Mouse (Mus musculus): ENCODE data around the gene Ndufa9.

Ndufa9 gene

GRCm38 (mm10) chr6:126848712-126849704, at the start of gene Ndufa9:
Gene Ndufa9, minus strand, starts transcription at chr6:126849136.
- CTCF ChIA-PET, result no interaction called here

- CTCF ChIA-PET, result no interaction called here
Measured at GRCm38 (mm10) chr6:126877118-126877517, 28.2 kb upstream of the Ndufa9 start.

GRCm38 (mm10) chr6:126852881-126853280, 3.9 kb upstream of the Ndufa9 start, which contains the start of gene Akap3:
Gene Akap3, plus strand, starts transcription at chr6:126853098.
- CTCF ChIA-PET, result no interaction called here

- CTCF ChIA-PET, result interaction anchor here (0.6 kb wide), 1 partner anchor 14 kb away, joined by 3 read pairs; no protein-coding TSS in a partner anchor
Measured at GRCm38 (mm10) chr6:126836628-126837027, 12.3 kb downstream of the Ndufa9 start.

DNA sequence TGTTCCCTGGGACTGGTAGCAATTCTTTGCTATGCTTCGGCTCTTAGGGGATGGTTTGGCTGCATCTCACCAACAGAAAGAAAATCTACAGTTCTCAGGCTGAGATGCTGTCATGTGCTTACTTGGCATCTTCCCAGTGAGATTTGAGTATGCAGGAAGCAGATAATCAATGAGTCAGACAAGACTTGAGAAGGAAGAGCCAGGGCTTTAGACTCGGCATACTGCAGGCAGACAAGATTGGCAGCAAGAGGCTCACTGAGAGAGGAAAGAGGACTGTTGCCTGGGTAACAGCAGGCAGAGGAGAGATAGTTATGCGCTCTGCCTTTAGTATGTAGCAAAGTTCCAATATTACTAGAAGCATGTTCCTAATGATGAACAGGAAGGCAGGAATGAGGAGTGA, 25.8 kb downstream of the Ndufa9 start:
- CTCF ChIA-PET, result no interaction called here

- CTCF ChIA-PET, result no interaction called here
Measured at GRCm38 (mm10) chr6:126816338-126816737, 32.6 kb downstream of the Ndufa9 start.

GRCm38 (mm10) chr6:126815206-126815750, 33.7 kb downstream of the Ndufa9 start:
- CTCF ChIA-PET, result no interaction called here

GRCm38 (mm10) chr6:126811481-126811880, 37.5 kb downstream of the Ndufa9 start:
- CTCF ChIA-PET, result no interaction called here

DNA sequence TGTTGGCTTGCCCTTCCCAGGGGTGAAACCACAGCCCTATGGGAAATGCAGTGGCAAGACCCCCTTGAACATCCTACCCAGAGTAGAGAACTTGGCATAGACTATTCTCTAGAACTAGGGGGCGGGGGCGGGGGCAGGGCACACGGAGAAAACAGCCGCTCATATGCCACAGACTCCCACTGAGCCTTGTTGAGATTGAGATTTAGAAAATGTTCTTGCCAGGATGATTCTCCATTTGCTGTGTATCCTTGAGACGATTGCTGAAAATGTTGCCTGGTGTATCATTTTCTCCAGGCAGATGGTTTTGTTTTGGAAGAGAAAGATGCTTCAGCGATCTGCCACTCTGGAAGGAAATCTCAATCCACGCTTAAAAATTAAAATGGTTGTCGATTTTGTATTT, 40.4 kb downstream of the Ndufa9 start:
- CTCF ChIA-PET, result interaction anchor here (0.8 kb wide), 1 partner anchor 17 kb away, joined by 6 read pairs; no protein-coding TSS in a partner anchor

- CTCF ChIA-PET, result interaction anchor here (0.8 kb wide), 1 partner anchor 17 kb away, joined by 6 read pairs; no protein-coding TSS in a partner anchor
Measured at GRCm38 (mm10) chr6:126808134-126808533, 40.8 kb downstream of the Ndufa9 start.

GRCm38 (mm10) chr6:126806783-126807182, 42.2 kb downstream of the Ndufa9 start:
- CTCF ChIA-PET, result no interaction called here

DNA sequence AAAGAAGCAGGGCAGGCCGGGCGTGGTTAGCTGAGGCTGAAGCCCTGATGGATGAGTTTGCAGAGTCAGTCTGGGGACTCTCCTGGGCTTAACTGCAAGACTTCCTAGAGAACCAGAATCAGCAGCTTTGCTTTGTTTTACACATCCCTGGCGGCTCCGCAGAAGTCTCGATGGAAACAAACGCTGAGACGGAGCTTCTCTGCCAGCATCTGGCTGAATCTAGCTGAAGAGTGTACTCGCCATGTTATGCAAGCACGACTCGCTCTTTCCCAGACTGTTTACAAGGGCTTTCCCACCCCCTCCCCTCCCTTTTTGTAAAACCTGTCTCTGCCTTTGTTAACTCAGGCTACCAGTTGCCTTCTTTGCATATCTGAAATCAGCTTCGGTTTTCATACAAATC, 46.0 kb downstream of the Ndufa9 start:
- CTCF ChIA-PET, result no interaction called here

DNA sequence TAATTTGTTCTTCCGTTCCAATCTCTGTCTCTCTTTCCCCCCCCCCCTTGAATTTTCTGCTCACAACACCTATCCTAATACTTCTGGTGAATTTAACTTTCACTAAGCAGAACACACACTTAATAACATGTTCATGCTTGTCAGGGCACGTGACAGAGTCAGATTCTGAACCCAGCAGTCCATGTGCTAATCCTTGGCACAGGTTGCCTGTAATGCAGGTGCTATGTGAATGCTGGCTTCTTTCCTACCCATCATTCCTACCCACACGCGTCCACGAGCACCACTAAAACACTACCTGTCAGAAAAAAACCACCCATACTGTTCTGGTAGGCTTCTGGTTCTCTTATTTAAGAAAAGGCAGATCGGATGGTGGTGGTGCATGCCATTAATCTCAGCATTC, 54.2 kb downstream of the Ndufa9 start:
- CTCF ChIA-PET, result no interaction called here

DNA sequence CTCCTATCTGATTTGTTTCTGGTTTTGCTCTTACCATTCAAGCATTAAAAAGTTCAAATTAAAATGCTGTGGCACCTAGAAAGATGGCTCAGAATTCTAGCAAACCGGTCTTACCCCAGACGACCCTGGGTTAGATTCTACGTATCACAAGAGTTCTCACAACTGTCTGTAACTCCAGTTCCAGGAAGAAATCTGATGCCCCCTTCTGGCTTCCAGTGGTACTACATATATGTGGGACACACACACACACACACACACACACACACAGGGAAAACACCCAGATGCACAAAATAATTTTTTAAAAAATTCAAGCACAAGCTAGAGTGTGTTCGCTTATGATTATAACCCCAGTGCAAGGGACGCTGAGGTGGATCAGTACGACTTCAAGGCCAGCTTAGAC, 55.2 kb downstream of the Ndufa9 start:
- CTCF ChIA-PET, result no interaction called here

- CTCF ChIA-PET, result interaction anchor here (0.7 kb wide), 1 partner anchor 685 kb away, joined by 3 read pairs; no protein-coding TSS in a partner anchor
Measured at GRCm38 (mm10) chr6:126791964-126792363, 57.0 kb downstream of the Ndufa9 start.

DNA sequence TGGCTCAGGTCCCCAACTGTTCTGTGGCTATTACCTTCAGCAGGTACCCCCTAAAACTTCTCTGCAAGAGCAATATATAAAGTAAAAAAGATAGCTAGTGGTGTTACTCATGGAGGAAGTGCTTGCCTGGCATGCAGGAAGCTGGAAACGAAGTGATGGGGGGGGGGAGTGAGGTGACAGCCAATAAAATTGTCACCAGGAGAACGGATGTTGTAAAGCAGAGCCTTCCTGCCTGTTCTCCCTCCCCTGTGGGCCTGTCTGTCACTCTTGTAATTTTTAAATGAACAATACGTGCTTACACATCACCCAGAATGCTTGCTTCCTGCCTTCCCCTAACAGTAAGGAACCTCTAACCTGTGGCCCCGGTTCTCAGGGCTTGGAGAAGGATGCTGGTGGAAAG, 57.4 kb downstream of the Ndufa9 start:
- CTCF ChIA-PET, result interaction anchor here (0.7 kb wide), 1 partner anchor 685 kb away, joined by 3 read pairs; no protein-coding TSS in a partner anchor

DNA sequence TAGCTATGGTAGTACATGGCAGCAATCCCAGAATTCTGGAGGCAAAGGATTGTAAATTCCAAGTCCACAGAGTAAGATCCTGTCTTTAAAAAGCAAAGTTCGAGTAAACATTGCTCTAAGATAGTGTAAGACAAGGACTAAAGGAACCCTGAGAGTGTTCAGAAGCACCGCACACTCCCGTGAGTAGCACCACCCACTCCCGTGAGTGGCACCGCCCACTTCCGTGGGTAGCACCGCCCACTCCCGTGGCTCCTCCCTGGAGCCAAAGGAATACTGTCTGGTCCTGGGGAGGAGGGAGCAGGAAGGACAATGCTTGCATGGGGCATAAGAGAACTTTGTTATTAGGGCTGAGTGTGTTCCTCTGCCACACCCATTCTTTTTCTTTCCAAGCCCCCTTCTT, 60.1 kb downstream of the Ndufa9 start:
- CTCF ChIA-PET, result no interaction called here

DNA sequence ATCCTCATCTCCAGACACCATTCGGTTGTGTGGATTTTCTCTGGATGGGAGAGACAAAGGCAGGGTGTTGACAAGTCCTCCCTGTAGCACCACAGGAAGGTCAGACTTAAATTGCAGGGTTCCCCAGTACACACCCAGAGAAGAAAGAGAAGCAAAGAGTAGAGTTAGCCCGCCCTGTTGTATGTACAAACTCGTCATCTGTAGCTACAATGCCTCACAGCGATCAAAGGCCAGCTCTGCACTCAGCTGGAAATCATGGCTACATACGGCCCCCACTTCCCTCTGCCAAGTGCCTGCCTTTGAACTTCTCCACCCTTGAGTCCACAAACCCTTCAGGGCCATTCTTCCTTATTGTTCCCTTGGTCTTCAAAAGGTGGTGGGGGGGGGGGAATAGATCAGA, 64.7 kb downstream of the Ndufa9 start:
- CTCF ChIA-PET, result no interaction called here

GRCm38 (mm10) chr6:126783651-126784066, 65.3 kb downstream of the Ndufa9 start:
- CTCF ChIA-PET, result no interaction called here

- CTCF ChIA-PET, result no interaction called here
Measured at GRCm38 (mm10) chr6:126783056-126783455, 65.9 kb downstream of the Ndufa9 start.

- CTCF ChIA-PET, result no interaction called here
Measured at GRCm38 (mm10) chr6:126777889-126778288, 71.0 kb downstream of the Ndufa9 start.

DNA sequence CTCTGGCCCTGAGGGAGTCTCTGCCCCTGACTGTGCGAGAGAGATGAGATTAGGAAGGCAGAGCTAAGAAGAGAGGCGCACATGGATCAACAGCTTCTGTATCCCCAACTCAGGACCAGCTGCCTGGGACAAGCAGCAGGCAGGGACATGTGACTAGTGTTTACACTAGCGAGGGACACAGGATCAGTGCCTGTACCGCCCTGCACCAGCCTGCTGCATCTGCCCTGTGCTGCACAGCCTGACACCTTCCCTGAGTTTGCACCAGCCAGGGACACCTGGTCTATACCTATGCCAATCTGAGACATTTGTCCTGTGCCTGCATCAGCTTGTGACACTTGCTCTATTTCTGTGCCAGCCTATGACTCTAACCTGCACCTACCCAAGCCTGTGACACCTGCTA, 75.1 kb downstream of the Ndufa9 start:
- CTCF ChIA-PET, result no interaction called here

DNA sequence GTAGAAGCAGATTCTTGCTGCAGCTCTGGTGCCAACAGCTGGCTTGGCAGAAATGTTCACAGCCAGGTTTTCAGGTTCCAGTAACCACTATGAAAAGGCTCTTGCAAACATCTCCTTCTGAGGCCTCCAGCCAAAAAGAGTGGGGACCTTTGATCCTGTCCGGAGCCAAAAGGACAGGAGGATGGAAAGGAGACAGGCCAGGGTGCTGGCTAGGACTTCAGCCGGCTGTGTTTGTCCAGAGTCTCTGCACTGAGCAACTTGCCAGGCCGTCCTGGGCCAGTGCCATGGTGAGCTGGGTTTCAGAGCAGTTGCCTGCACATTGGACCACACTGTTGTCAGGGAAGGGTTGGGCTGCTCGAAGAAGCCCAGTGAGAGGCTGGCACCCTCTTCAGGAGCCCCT, 76.6 kb downstream of the Ndufa9 start:
- CTCF ChIA-PET, result no interaction called here

Data from spleen, embryonic (tissue).